Mouse (Mus musculus): ENCODE data around the gene Dnajc15. TPM values are rescaled to one million over a fixed set of nuclear protein-coding genes. Genes with fewer than 3 reads are reported as not detected.
"Not testable (repeated sequence)": the region's sequence is repeated elsewhere in the genome, so short reads cannot be mapped to it uniquely, and the experiment has no call there.

Gene Dnajc15
- polyA plus RNA-seq, 1 experiment, result 54.7 TPM

- Histone ChIP-seq H3K4me1 (ENCODE audit: control insufficient read depth, insufficient read depth, low read length) (no peaks in the 10 kb centered on the region), H3K27ac (ENCODE audit: insufficient read depth, low read length) (no peak overlapping the region), H3K4me3 (ENCODE audit: insufficient read depth, low read length) (no peak overlapping the region)
- TF ChIP-seq POLR2A (IDR thresholded peaks at IDR 0.05; ENCODE audit: low read depth, low read length) (no peak), CTCF (IDR thresholded peaks at IDR 0.05; ENCODE audit: borderline replicate concordance, insufficient read depth, low read length) (no peak)
Observed at GRCm38 (mm10) chr14:77889911-77890310, 15.0 kb upstream of the Dnajc15 start.

GRCm38 (mm10) chr14:77886941-77887340, 12.0 kb upstream of the Dnajc15 start:
- no peak for TF ChIP-seq CTCF (IDR thresholded peaks at IDR 0.05; ENCODE audit: borderline replicate concordance, insufficient read depth, low read length)
- TF ChIP-seq POLR2A (IDR thresholded peaks at IDR 0.05; ENCODE audit: low read depth, low read length), result no peak
- H3K4me3 ChIP-seq (ENCODE audit: insufficient read depth, low read length), result no peak overlapping the region
- no peaks in the 10 kb centered on the region for H3K4me1 ChIP-seq (ENCODE audit: control insufficient read depth, insufficient read depth, low read length)
- no peak overlapping the region for H3K27ac ChIP-seq (ENCODE audit: insufficient read depth, low read length)

DNA sequence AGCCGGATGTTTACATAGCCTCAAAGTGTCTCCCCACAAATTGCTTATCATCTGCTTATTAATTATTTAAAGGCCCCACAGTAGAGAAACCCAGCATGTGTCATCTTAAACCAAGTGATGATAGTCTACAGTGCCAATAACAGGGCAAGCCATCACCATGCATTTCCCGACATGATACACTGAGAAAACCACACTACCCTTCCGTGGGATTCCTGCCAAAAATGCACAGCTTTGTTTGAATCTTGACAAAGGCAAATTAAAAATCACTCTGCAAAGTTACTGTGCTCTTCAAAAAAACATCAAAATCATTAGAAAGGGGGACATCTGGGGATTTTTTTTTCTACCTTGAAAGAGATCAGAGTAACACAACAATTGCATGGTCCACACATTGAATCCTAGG, 11.5 kb upstream of the Dnajc15 start:
- H3K27ac ChIP-seq (ENCODE audit: insufficient read depth, low read length), result no peak overlapping the region
- H3K4me1 ChIP-seq (ENCODE audit: control insufficient read depth, insufficient read depth, low read length), result no peaks in the 10 kb centered on the region
- no peak for TF ChIP-seq POLR2A (IDR thresholded peaks at IDR 0.05; ENCODE audit: low read depth, low read length)
- TF ChIP-seq CTCF (IDR thresholded peaks at IDR 0.05; ENCODE audit: borderline replicate concordance, insufficient read depth, low read length), result no peak
- H3K4me3 ChIP-seq (ENCODE audit: insufficient read depth, low read length), result no peak overlapping the region

- Histone ChIP-seq H3K4me3 (ENCODE audit: insufficient read depth, low read length) (no peak overlapping the region), H3K27ac (ENCODE audit: insufficient read depth, low read length) (no peak overlapping the region), H3K4me1 (ENCODE audit: control insufficient read depth, insufficient read depth, low read length) (no peaks in the 10 kb centered on the region)
- no peak for TF ChIP-seq POLR2A (IDR thresholded peaks at IDR 0.05; ENCODE audit: low read depth, low read length)
- no peak for TF ChIP-seq CTCF (IDR thresholded peaks at IDR 0.05; ENCODE audit: borderline replicate concordance, insufficient read depth, low read length)
Observed at GRCm38 (mm10) chr14:77882669-77883068, 7.7 kb upstream of the Dnajc15 start.

- no peak overlapping the region for H3K4me3 ChIP-seq (ENCODE audit: insufficient read depth, low read length)
- TF ChIP-seq POLR2A (IDR thresholded peaks at IDR 0.05; ENCODE audit: low read depth, low read length), result no peak
- no peak for TF ChIP-seq CTCF (IDR thresholded peaks at IDR 0.05; ENCODE audit: borderline replicate concordance, insufficient read depth, low read length)
- no peak overlapping the region for H3K27ac ChIP-seq (ENCODE audit: insufficient read depth, low read length)
- H3K4me1 ChIP-seq (ENCODE audit: control insufficient read depth, insufficient read depth, low read length), result no peaks in the 10 kb centered on the region
Observed at GRCm38 (mm10) chr14:77881998-77882397, 7.1 kb upstream of the Dnajc15 start.

GRCm38 (mm10) chr14:77877876-77878275, 3.0 kb upstream of the Dnajc15 start:
- H3K4me3 ChIP-seq (ENCODE audit: insufficient read depth, low read length); H3K4me1 ChIP-seq (ENCODE audit: control insufficient read depth, insufficient read depth, low read length); H3K27ac ChIP-seq (ENCODE audit: insufficient read depth, low read length): not testable (repeated sequence)

GRCm38 (mm10) chr14:77876199-77876598, 1.3 kb upstream of the Dnajc15 start:
- Histone ChIP-seq H3K27ac (ENCODE audit: insufficient read depth, low read length) (no peak overlapping the region), H3K4me3 (ENCODE audit: insufficient read depth, low read length) (no peak overlapping the region), H3K4me1 (ENCODE audit: control insufficient read depth, insufficient read depth, low read length) (no peaks in the 10 kb centered on the region)
- TF ChIP-seq POLR2A (IDR thresholded peaks at IDR 0.05; ENCODE audit: low read depth, low read length) (no peak), CTCF (IDR thresholded peaks at IDR 0.05; ENCODE audit: borderline replicate concordance, insufficient read depth, low read length) (no peak)

DNA sequence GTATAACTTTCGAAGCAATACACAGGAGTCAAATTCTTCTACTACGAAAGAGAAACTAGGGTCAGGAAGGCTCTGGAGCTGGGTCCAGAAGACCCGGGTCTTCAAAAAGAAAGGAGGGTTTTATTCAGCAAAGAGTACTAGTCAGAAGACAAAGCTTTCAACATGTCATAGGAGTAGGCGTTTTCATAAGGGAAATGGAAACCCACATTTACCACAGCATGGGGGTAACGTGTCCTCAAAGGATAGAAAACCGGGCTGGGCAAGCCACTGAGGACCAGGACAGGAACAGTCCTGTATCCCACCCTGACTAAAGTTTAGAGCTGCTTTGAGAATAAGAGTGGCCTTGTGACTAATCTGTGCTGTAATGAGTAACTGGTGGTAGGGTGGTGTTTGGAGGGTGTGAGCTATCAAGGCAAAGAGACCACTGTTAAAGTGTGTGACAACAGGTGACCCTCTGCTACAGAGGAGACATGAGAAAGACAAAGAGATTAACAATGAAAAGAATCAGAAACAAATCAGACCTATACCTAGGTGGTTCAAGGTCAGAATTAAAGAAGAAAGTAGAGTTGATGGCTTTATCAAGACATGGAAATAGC, 3.4 kb downstream of the Dnajc15 start:
- H3K27ac ChIP-seq (ENCODE audit: insufficient read depth, low read length), result no peak overlapping the region
- no peak for TF ChIP-seq POLR2A (IDR thresholded peaks at IDR 0.05; ENCODE audit: low read depth, low read length)
- TF ChIP-seq CTCF (IDR thresholded peaks at IDR 0.05; ENCODE audit: borderline replicate concordance, insufficient read depth, low read length), result no peak
- H3K4me1 ChIP-seq (ENCODE audit: control insufficient read depth, insufficient read depth, low read length), result no peaks in the 10 kb centered on the region
- H3K4me3 ChIP-seq (ENCODE audit: insufficient read depth, low read length), result no peak overlapping the region

- TF ChIP-seq CTCF (IDR thresholded peaks at IDR 0.05; ENCODE audit: borderline replicate concordance, insufficient read depth, low read length) (no peak), POLR2A (IDR thresholded peaks at IDR 0.05; ENCODE audit: low read depth, low read length) (no peak)
- no peaks in the 10 kb centered on the region for H3K4me1 ChIP-seq (ENCODE audit: control insufficient read depth, insufficient read depth, low read length)
- H3K4me3 ChIP-seq (ENCODE audit: insufficient read depth, low read length), result no peak overlapping the region
- H3K27ac ChIP-seq (ENCODE audit: insufficient read depth, low read length), result no peak overlapping the region
Observed at GRCm38 (mm10) chr14:77870926-77871325, 4.0 kb downstream of the Dnajc15 start.

DNA sequence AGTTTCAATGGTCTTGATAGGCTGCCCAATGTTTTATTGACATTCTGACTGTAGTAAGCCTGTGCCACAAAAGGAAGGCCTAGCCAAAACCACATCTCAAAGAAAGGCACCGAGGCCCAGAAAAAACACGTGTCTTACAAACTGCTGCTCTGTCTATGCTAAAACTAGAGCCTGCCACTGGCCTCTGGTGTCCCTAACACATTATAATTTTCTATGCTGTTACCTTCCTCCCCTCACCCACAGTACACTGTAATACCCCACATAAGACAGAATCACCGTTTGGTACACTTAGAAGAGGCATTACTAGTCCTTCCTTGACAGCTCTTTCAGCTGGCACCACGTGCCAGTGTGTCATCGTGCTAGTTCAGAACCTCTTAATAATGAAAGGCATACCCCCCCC, 7.3 kb downstream of the Dnajc15 start:
- Histone ChIP-seq H3K4me1 (ENCODE audit: control insufficient read depth, insufficient read depth, low read length) (no peaks in the 10 kb centered on the region), H3K4me3 (ENCODE audit: insufficient read depth, low read length) (no peak overlapping the region), H3K27ac (ENCODE audit: insufficient read depth, low read length) (no peak overlapping the region)
- TF ChIP-seq CTCF (IDR thresholded peaks at IDR 0.05; ENCODE audit: borderline replicate concordance, insufficient read depth, low read length), result no peak
- no peak for TF ChIP-seq POLR2A (IDR thresholded peaks at IDR 0.05; ENCODE audit: low read depth, low read length)

DNA sequence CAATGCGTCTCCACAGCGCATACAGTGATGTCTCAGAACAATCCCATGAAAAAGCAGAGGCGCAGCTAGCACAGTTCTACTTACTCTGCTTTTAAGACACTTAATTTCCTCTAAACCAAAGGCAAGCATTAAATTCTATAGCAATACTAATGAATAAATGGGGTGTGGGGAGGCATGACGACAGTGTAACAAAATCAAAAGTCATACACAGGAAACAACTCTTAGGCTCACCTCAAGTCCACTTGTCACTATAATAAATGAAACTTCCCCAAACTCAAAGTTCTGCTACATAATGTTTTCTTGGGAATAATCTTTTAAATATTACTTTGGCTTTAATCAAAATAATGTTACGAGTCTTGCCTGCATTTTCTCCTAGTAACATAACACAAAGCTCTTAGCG, 10.4 kb downstream of the Dnajc15 start:
- no peak for TF ChIP-seq CTCF (IDR thresholded peaks at IDR 0.05; ENCODE audit: borderline replicate concordance, insufficient read depth, low read length)
- TF ChIP-seq POLR2A (IDR thresholded peaks at IDR 0.05; ENCODE audit: low read depth, low read length), result no peak

More for the DNA sequence above, 10.4 kb downstream of the Dnajc15 start:
- Histone ChIP-seq H3K4me1 (ENCODE audit: control insufficient read depth, insufficient read depth, low read length) (no peaks in the 10 kb centered on the region), H3K4me3 (ENCODE audit: insufficient read depth, low read length) (no peak overlapping the region), H3K27ac (ENCODE audit: insufficient read depth, low read length) (no peak overlapping the region)

All from embryonic fibroblast, embryonic 13.5 days (primary cell).